Mouse (Mus musculus) B cell, adult 62 days (primary cell): Measurements from ENCODE around the gene Gm45261. TPM values are rescaled to one million over a fixed set of nuclear protein-coding genes. Genes with fewer than 3 reads are reported as not detected.

Experiments
- total RNA-seq: library from RNA; stranded (reverse); gene quantifications from 4 replicates; pipeline ENCODE4 v1.2.4, GENCODE M21; 2023

Gene Gm45261
- total RNA-seq = not detected in 4 replicates

DNA sequence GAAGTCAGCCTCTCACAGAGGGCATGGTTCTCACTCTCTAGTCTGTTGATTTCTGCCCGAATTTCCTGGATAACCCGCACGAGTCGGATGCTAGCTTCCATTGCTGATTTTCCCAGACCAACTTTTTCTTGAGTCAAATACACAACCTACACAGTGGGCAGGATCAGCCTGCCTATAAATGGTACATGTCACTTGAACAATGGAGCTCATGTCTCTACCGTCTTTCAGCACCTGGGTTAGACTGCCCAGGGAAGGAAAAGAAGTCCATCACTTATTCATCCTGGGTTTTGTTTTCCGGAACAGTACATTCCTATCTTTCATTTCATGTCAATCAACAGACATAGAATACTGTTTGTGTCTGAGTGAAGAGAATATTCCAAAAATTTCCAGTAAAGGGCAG is at the start of gene Gm45261:
Gm45261 (minus strand) TSS at position 101 of the 400 bp plus-strand sequence.

Other genes starting within 250 kb of the Gm45261 start
- gene Fam124b, start 243.0 kb downstream of the Gm45261 start, total RNA-seq = 0.21 TPM in 2 of 4 replicates, not detected in the others
- 132 to 175 TPM (median 139 TPM) in 4 replicates for gene Cul3, start 121.0 kb downstream of the Gm45261 start, total RNA-seq